Mouse (Mus musculus): Measurements from ENCODE around the gene Rasgef1b.

DNA sequence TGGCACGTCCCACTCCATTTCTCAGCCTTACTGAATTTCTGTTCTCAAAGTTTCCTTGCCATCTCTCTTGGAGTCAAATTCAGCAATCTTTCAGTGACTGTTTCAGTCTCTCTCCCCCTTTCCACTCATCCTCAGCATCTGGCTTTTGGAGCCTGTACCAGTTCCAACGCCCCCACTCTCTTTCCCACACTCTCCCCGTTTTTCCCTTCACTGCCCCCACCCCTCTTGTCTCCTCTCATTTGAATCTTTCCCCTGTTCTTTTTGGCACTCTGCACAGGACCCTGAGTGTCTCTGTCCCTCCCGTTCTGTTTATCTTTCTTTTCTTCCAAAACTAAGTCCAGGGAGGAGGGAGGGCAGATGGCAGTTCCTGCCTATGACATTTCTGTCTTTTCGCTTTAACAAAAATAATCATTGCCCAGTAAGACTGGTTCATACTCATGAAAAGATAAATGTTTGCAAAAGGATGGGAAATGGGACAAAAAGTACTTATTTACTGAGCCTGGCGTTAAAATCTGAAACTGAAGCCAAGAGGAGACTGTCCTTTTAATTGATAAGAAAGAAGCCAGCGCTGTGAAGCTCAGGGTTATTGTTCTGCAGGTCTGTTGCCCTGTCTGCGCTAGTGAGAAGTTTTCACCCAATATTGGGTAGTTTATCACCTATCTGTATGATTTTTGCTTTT, 388.4 kb downstream of the Rasgef1b start:
- TF ChIP-seq CTCF (conservative IDR thresholded peaks at IDR 0.05 in 1 of 2, IDR thresholded peaks at IDR 0.05 in 1 of 2; ENCODE audit: low read depth in 2 of 2, low read length in 2 of 2) (no peak), MAX (IDR thresholded peaks at IDR 0.05; ENCODE audit: low read length) (no peak), USF2 (conservative IDR thresholded peaks at IDR 0.05; ENCODE audit: low read depth, low read length) (no peak), GABPA (IDR thresholded peaks at IDR 0.05; ENCODE audit: insufficient replicate concordance, low read depth, low read length) (no peak), USF1 (IDR thresholded peaks at IDR 0.05; ENCODE audit: low read depth, low read length) (no peak), NRF1 (IDR thresholded peaks at IDR 0.05; ENCODE audit: low read depth, low read length) (no peak), ZC3H11A (IDR thresholded peaks at IDR 0.05; ENCODE audit: low read depth, low read length) (no peak), RCOR1 (conservative IDR thresholded peaks at IDR 0.05; ENCODE audit: low read depth, low read length) (no peak), SIN3A (IDR thresholded peaks at IDR 0.05; ENCODE audit: low read length) (no peak)
